Mouse (Mus musculus) lung, postnatal 0 days (tissue): Measurements from ENCODE around the gene Dock10.
"Not testable (repeated sequence)": the region's sequence is repeated elsewhere in the genome, so short reads cannot be mapped to it uniquely, and the experiment has no call there.

ENCODE experiments used
- CTCF ChIP-seq: IDR thresholded peaks from 2 replicates; pipeline ENCODE4 v1.5.1; 2016; ENCODE audit warnings: antibody characterized with exemption, mild to moderate bottlenecking
- EP300 ChIP-seq: IDR thresholded peaks from 2 replicates; pipeline ENCODE4 v1.6.1; 2016; ENCODE audit warnings: antibody characterized with exemption, mild to moderate bottlenecking, control low read depth

DNA sequence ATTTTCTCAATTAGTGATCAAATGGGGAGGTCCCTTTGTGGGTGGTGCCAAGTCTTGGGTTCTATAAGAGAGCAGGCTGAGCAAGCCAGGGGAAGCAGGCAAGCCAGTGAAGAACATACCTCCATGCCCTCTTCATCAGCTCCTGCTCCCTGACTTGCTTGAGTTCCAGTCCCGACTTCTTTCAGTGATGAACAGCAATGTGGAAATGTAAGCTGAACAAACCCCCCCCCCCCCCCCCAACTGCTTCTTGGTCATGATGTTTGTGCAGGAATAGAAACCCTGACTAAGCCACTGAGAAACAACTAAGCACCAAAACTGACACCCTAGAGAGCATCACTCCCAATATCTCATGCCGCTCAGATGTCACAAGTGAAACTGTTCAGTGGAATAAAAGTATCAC, 9.2 kb downstream of the Dock10 start:
- TF ChIP-seq CTCF, EP300: not testable (repeated sequence)
